Mouse (Mus musculus): ENCODE results near the gene Gm47791. TPM values are rescaled to one million over a fixed set of nuclear protein-coding genes. Genes with fewer than 3 reads are reported as not detected.

Gene Gm47791
- polyA plus RNA-seq (2017; shearing (Covaris generic)): not detected

GRCm38 (mm10) chr1:82771022-82771586, at the start of gene Gm47791:
Gene Gm47791 (minus strand): TSS chr1:82771243.

GRCm38 (mm10) chr1:82768269-82768668, 2.8 kb downstream of the Gm47791 start, which contains the start of gene Tm4sf20:
Gene Tm4sf20 (minus strand): TSS chr1:82768461.

DNA sequence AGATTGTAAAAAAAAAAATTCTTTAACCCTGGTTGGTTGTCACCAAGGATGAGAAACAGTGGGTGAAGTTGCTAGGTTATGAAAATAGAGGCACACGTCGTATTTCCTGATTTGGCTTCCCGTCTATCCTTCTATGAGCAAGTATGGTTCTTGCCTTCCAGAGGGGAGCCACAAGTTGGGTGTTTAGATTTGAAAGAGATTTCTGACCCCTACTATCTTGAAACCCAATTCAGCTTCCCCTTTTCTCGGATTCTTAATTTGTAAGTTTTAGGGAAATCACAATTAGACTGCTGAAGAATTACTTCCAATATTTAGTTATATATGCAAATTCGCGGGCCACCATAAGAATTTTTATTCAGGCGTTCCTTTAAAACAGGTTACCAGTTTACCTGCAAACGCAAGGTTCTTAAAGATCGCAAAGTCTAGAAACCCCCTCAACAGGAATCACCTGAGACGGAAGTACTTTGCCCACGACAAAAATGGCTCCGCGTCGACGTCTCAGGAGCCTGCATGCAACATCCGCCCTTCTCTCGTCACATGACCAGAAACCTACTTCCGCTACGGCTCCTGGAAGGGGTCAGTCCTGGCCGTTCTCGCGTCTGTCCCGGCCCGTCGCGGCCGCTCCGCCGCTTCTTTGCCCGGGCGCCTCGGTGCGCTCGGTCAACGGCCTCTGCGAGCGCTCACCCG, 46.6 kb downstream of the Gm47791 start, which contains the start of gene Mff:
TSS of gene Mff (plus strand) at position 552 of the 687 bp plus-strand sequence.

Other genes starting within 250 kb of the Gm47791 start
- 0.04 TPM for gene Col4a4, start 184.4 kb downstream of the Gm47791 start, polyA plus RNA-seq (2017; shearing (Covaris generic))
- gene Col4a3, start 184.3 kb downstream of the Gm47791 start, polyA plus RNA-seq (2017; shearing (Covaris generic)): 0.10 TPM
- gene Mff, start 46.4 kb downstream of the Gm47791 start, polyA plus RNA-seq (2017; shearing (Covaris generic)): 120 TPM
- gene Tm4sf20, start 2.8 kb downstream of the Gm47791 start, polyA plus RNA-seq (2017; shearing (Covaris generic)): 0.32 TPM
- 26.3 TPM for gene Agfg1, start 68.2 kb upstream of the Gm47791 start, polyA plus RNA-seq (2017; shearing (Covaris generic))
- gene A030005L19Rik, start 142.1 kb upstream of the Gm47791 start, polyA plus RNA-seq (2017; shearing (Covaris generic)): 0.37 TPM
- gene A030014E15Rik, start 153.7 kb upstream of the Gm47791 start, polyA plus RNA-seq (2017; shearing (Covaris generic)): not detected
- not detected for gene Gm6217, start 160.2 kb upstream of the Gm47791 start, polyA plus RNA-seq (2017; shearing (Covaris generic))
- gene A030003K21Rik, start 172.1 kb upstream of the Gm47791 start, polyA plus RNA-seq (2017; shearing (Covaris generic)): not detected
- gene Gm7544, start 184.8 kb upstream of the Gm47791 start, polyA plus RNA-seq (2017; shearing (Covaris generic)): not detected
- not detected for gene Gm47955, start 189.0 kb upstream of the Gm47791 start, polyA plus RNA-seq (2017; shearing (Covaris generic))
- gene Gm47959, start 229.3 kb upstream of the Gm47791 start, polyA plus RNA-seq (2017; shearing (Covaris generic)): not detected